Mouse (Mus musculus) spleen, embryonic (tissue): ENCODE results near the gene Aldh3b3.
"Not testable (repeated sequence)": the region's sequence is repeated elsewhere in the genome, so short reads cannot be mapped to it uniquely, and the experiment has no call there.

Experiments used
- CTCF ChIA-PET: fragments of 350-600 bp; sonication (Branson Sonifier 250); formaldehyde crosslinking; loops from one replicate; lab custom pipeline; 2022; lab: Charles Lee

The Aldh3b3 gene

GRCm38 (mm10) chr19:3966330-3967075, 8.1 kb downstream of the Aldh3b3 start:
- CTCF ChIA-PET: interaction anchor here (0.6 kb wide), 1 partner anchor 13 kb away, joined by 5 read pairs; no protein-coding TSS in a partner anchor

GRCm38 (mm10) chr19:3967258-3967657, 8.8 kb downstream of the Aldh3b3 start:
- CTCF ChIA-PET: interaction anchor here (0.6 kb wide), 1 partner anchor 14 kb away, joined by 5 read pairs; no protein-coding TSS in a partner anchor

- CTCF ChIA-PET: interaction anchor here (0.6 kb wide), 1 partner anchor 123 kb away, joined by 3 read pairs; no protein-coding TSS in a partner anchor
Measured at GRCm38 (mm10) chr19:3972229-3972628, 13.8 kb downstream of the Aldh3b3 start, which contains the start of gene Aldh3b2. Gene Aldh3b2, plus strand, starts transcription at chr19:3972328.

GRCm38 (mm10) chr19:3974608-3975007, 16.2 kb downstream of the Aldh3b3 start:
- CTCF ChIA-PET: not testable (repeated sequence)

- CTCF ChIA-PET: no interaction called here
Measured at GRCm38 (mm10) chr19:3975866-3976265, 17.4 kb downstream of the Aldh3b3 start.

- CTCF ChIA-PET: interaction anchor here (0.5 to 1.3 kb wide), 7 partner anchors 9 to 90 kb away, joined by 3 to 11 read pairs (median 3); no protein-coding TSS in a partner anchor
Measured at GRCm38 (mm10) chr19:3980309-3980708, 21.9 kb downstream of the Aldh3b3 start.

GRCm38 (mm10) chr19:3980917-3981316, 22.5 kb downstream of the Aldh3b3 start:
- CTCF ChIA-PET: interaction anchor here (0.5 to 1.3 kb wide), 7 partner anchors 10 to 91 kb away, joined by 3 to 11 read pairs (median 3); no protein-coding TSS in a partner anchor

- CTCF ChIA-PET: no interaction called here
Measured at GRCm38 (mm10) chr19:3983527-3984200, 25.2 kb downstream of the Aldh3b3 start.

- CTCF ChIA-PET: interaction anchor here (0.5 to 1.7 kb wide), 3 partner anchors 10 to 329 kb away, joined by 3 to 4 read pairs (median 3); no protein-coding TSS in a partner anchor
Measured at GRCm38 (mm10) chr19:3985261-3985681, 26.8 kb downstream of the Aldh3b3 start.

- CTCF ChIA-PET: interaction anchor here (1.7 kb wide), 1 partner anchor 9 kb away, joined by 3 read pairs; no protein-coding TSS in a partner anchor
Measured at GRCm38 (mm10) chr19:3986334-3986733, 27.9 kb downstream of the Aldh3b3 start, which contains the start of gene Acy3. Gene Acy3, plus strand, starts transcription at chr19:3986570.

GRCm38 (mm10) chr19:3988066-3988465, 29.6 kb downstream of the Aldh3b3 start:
- CTCF ChIA-PET: interaction anchor here (1.1 kb wide), 1 partner anchor 64 kb away, joined by 4 read pairs; no protein-coding TSS in a partner anchor

- CTCF ChIA-PET: no interaction called here
Measured at GRCm38 (mm10) chr19:3988750-3989149, 30.3 kb downstream of the Aldh3b3 start.

- CTCF ChIA-PET: interaction anchor here (0.9 kb wide), 1 partner anchor 10 kb away, joined by 3 read pairs; no protein-coding TSS in a partner anchor
Measured at GRCm38 (mm10) chr19:3990804-3991203, 32.4 kb downstream of the Aldh3b3 start.

GRCm38 (mm10) chr19:3991562-3991961, 33.1 kb downstream of the Aldh3b3 start:
- CTCF ChIA-PET: no interaction called here

- CTCF ChIA-PET: no interaction called here
Measured at GRCm38 (mm10) chr19:3991966-3992365, 33.5 kb downstream of the Aldh3b3 start.

GRCm38 (mm10) chr19:3992416-3992815, 34.0 kb downstream of the Aldh3b3 start, which contains the start of gene Tbx10:
Gene Tbx10, plus strand, starts transcription at chr19:3992752.
- CTCF ChIA-PET: no interaction called here

GRCm38 (mm10) chr19:3994932-3995331, 36.5 kb downstream of the Aldh3b3 start:
- CTCF ChIA-PET: interaction anchor here (0.7 kb wide), 1 partner anchor 90 kb away, joined by 7 read pairs; no protein-coding TSS in a partner anchor

GRCm38 (mm10) chr19:3995505-3995904, 37.1 kb downstream of the Aldh3b3 start:
- CTCF ChIA-PET: interaction anchor here (0.7 to 1.1 kb wide), 2 partner anchors 9 to 91 kb away, joined by 3 to 7 read pairs; partner anchors contain the start of gene Acy3

- CTCF ChIA-PET: interaction anchor here (1.1 kb wide), 1 partner anchor 10 kb away, joined by 3 read pairs; the partner anchor contains the start of gene Acy3
Measured at GRCm38 (mm10) chr19:3996106-3996505, 37.7 kb downstream of the Aldh3b3 start.

GRCm38 (mm10) chr19:3996747-3997146, 38.3 kb downstream of the Aldh3b3 start:
- CTCF ChIA-PET: no interaction called here

- CTCF ChIA-PET: no interaction called here
Measured at GRCm38 (mm10) chr19:3997231-3997630, 38.8 kb downstream of the Aldh3b3 start.
